Mouse (Mus musculus) WW6 (cell line): ENCODE results near the gene Zfp446.
"Not testable (repeated sequence)": the region's sequence is repeated elsewhere in the genome, so short reads cannot be mapped to it uniquely, and the experiment has no call there.

Experiments
- DNase-seq: peaks from one replicate; pipeline ENCODE4 v3.0.0-alpha.2; 2013; ENCODE audit warnings: low read depth, low spot score

Gene Zfp446

DNA sequence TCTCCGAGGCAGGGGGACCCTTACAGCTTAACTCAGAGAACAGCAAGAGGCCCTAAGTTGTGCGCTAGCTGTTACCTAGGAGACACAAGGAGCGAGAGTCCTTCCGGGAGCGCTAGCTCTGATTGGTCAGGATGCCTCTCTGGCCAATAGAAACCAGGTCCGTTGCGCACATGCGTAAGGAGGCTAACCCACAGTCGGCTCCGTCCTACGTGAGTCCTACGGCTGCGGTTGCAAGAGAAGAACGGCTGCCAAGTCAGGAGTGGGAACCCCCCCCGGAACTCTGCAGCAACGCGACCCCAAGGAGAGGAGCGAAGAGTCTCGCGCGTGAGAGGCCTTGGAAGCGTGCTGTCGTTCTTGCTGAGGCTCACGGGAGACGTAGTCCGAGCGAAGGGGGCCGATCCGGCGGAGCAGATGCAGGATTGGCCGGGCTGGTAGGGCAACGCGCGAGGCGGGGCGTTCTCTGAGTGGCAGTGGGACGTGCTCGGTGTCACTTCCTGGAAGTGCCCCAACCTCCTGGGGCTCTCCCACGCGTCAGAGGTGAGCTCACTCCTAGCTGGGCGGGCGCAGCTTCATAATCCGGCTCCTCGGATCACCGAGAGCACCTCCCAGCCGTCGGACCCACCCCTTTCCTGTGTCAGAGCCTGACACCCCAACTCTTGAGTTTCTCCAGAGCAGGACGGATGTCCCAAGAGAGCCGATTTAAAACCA is at the start of gene Zfp446:
Gene Zfp446, plus strand, starts transcription at position 167 of the 708 bp plus-strand sequence.
- peak; percentile 95 for DNase-seq

DNA sequence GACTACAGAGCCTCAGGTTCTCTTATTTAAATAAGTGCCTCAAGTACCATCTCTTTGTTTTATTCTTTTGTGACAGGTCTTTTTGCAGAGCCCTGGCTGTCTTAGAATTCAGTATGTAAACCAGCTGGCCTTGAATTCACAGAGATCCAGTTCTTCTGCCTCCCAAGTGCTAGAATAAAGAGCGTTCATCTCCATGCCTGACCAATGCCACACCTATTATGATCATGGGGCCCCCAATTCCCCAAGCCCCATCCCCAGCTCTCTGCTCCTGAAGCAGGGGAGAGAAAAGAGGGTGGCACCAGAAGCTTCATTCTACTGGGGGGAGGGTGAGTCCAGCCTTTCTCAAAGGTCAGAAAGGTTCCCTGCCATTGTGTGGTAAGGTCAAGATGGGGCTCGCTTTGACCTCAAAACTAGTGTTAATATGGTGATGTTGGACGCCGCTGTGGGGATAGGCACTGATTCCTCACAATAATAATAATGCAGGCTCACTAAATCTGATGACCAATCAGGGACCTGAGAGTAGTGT is 44.0 kb upstream of the Zfp446 start:
- DNase-seq, result no peak

DNA sequence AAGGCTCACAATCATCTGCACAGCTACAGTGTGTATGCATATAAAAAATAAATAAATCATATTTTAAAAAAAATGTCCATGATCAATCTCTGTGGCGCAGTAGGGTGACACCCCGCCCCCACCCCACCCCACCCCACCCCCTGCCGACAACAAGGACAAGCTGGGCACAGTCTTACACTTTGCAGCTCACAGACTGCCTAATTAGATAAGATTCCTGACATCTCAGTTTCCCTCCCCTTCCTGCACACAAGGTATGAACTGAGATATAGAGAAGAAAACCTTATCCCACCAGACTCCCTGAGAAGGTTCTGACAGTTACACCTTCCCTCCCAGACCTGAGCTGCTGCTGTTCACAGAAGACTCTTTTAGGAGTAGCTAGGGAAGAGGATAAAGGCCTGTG is 42.8 kb upstream of the Zfp446 start:
- no peak for DNase-seq

DNA sequence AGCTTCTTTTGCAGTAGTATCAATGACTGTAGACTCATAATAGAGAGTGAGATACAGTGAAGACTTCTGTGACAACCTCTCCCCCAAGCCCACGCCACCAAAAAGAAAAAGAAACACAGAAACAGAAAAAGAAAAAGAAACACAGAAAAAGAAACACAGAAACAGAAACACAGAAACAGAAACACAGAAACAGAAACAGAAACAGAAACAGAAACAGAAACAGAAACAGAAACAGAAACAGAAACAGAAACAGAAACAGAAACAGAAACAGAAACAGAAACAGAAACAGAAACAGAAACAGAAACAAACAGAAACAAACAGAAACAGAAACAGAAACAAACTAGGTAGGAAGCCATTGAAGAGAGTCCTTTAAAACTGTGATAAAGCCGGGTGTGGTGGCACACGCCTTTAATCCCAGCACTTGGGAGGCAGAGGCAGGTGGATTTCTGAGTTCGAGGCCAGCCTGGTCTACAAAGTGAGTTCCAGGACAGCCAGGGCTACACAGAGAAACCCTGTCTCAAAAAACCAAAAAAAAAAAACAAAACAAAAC is 40.3 kb upstream of the Zfp446 start:
- DNase-seq, result not testable (repeated sequence)

DNA sequence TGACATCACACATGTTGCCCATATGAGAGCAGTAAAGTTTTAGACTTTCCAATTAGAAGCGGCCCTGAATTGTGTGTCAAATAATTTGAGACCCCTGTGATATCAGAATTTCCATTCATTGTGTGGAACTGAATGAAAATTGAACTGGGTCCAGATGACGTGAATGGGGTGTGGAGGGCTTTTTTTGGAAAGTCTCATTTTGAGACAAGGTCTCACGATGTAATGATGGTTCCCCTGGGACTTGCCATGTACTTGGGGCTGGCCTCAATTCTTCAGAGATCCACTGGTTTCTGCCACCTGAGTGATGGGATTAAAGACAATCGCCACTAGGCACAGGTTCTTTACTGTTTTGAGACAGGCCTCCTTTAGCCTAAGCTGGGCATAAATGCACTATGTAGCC is 37.0 kb upstream of the Zfp446 start:
- no peak for DNase-seq

DNA sequence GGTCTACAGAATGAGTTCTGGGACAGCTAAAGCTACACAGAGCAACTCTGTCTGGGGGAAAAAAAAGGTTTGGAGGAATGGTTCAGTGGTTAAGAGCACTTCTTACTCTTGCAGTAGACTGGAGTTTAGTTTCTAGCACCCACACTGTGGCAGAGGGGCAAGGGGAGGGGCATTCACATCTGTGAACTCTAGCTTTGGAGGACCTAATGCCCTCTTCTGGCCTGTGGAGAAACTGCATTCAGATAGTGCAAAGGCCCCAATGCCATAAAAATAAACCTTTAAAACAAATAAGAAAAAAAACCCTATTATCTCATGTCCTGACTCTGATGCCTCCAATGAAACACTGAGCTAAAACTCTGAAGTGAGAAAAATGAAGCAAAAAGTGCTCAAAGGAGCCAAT is 34.2 kb upstream of the Zfp446 start:
- no peak for DNase-seq

DNA sequence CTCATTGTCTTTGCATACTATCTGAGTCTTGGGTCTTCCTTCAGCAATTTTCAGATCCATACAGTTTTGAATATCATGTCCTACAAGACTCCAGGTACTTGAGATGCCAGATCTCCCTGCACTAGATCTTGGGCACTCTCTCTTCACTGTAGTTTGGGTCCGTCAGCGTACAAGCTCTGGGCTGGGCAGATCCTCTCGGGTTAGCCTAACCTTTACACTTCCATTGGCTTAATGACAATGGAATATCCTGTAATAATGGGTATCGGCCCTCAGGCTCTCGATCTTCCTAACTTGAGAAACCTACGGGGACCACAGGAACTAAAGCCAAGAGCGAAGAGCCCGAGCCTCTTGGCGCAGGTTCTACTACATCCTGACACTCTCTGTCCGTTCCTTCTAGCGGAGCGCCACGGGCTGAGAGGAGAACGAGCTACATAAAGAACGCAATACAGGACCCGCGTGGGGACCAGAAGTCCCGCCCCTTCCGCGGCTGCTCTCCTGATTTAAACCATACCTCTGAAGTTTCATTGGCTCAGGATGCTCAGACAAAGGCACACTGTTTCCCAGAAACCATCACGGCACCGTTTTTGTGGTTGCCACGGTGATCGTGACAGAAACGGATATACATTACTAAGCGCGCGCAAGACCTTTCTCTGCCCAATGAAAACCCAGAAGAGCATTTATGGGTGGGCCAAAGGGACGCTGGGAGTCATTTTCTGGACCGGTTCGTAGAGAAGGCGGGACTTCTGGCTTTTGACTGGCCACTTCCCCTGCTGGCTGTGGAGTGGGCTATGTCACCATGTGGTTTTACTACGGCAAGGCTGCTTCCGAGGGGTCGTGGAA is 28.4 kb upstream of the Zfp446 start:
- DNase-seq, result peak; percentile 94

DNA sequence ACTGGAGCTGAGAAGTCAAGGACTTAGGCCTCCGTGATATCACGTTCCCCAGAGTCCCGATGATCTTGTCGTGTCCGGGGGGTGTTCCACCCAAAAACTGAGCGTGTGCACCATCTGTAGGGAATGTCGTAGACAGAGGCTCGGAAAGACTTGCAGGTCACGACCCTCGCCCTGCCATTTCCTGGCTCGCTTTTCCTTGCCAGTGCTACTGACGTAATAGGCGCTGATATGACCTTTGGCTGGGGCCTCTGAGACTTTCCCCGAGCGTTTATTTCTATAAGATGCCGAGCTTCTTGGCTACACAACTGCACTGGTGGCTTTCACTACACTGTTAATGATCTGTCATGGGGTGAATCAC is 27.8 kb upstream of the Zfp446 start:
- DNase-seq, result no peak

DNA sequence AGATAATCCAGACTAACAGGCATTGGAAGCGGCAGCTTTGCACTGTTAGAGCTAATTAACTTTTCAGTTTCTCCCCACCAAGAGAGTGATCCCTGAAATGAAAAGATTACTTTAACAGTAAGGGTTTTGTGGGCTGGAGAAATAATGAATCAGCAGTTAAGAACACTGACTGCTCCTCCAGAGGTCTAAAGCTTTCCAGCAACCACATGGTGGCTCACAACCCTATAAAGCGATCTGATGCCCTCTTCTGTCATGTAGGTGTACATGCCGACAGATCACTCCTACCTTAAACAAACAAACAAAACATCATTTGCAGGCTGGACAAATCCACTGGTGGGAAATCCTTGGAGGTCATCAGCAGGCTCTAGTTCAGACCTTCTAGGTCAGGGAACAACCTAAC is 22.8 kb upstream of the Zfp446 start:
- DNase-seq, result no peak

DNA sequence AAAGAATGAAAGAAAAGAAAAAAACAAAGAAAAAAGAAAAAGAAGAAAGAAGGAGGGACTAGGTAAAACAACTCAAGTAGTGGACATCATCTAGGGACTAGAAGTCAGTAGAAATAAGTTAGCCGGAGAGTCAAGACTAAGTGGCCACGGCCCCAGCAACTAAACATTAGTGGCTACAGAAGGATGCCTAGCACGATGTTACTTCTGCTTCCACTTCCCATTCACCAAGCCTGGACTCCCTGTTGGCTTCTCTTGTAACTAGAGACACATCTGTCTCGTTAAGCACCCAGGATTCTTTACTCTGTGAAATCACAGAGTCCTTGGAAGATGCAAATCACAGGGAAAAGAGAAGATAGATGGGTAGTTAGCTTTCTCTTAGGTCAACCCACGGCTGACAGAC is 20.1 kb upstream of the Zfp446 start:
- DNase-seq, result no peak

DNA sequence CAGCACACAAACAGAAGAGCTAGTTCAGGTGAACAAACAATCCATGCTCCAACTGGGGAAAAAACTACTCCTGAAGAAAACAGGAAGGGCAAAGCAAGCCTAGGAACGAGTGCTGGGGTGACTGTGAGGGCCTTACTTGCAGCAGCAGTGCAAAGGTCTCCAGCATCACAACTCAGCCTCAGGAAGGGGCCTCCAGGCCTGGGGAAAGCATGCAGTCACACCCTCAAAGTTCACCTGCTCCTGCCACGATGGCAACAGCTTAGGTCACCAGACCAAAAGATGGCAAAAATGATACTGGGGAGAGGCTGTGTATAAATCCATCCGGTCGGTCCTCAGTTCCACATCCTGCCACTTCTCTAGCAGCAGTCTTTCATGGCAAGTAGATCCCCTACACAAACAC is 18.7 kb upstream of the Zfp446 start:
- DNase-seq, result no peak

DNA sequence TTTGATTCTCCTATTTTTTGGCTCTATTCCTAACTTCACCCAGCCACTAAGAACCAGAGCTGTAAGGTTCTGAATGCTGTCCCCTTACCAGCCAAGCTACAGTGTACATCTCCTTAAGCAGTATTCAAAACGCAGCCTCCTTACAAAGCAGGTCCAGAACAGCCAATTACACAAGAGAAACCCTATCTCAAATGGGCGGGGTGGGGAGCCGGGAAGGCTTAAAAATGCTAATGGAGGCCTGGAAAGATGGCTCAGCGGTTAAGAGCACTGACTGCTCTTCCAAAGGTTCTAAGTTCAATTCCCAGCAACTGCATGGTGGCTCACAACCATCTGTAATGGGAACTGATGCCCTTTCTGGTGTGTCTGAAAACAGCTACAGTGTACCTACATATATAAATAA is 17.9 kb upstream of the Zfp446 start:
- no peak for DNase-seq

DNA sequence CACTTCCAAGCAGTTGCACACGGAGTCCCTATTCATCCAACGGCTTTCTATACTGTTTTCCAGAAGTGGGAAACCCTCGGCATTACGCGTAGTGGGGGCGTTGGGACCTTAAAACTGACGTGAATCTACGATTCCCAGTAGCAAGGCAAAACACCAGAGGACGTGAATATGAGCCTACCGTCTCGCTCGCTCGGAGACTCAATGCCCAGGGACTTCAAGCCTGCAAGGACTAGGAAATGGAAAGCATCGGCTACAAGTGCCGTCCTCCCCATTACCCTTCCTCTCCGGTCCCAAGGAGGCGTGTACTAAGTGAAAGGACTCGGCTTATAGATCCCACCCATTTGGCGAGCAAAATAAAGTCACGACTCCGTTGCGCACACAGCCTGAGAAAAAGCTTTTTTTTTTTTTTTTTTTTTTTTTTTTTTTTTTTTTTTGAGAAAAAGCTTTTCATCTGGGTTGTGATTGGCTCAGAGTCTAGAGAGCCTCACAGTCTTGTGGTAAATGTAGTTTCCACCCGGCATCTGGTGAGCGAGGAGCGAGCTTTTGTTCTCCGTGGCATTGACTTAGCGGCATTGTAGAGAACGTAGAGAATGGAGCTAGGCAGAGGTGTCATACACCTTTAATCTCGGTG is 16.0 kb upstream of the Zfp446 start:
- DNase-seq, result no peak

DNA sequence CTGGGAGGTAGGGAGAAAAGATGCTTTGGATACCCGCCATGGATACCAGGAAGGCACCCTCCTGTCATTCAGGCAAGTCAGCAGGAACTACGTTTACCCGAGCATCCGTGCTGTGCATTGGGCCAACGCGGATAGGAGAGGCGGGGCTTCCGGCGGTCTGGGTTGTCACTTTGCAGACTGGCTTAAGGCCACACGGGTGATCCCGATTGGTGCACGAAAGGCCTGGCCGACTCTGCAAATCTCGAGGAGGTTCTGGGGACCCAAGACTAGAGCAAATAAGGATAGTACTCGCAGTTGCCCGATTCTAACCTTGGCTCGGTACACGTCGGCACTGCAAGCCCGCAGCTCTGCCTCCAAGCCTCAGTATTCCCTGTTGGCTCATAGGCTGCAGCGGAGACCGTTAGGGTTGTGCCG is 12.0 kb upstream of the Zfp446 start, which contains the start of gene Zfp324:
Gene Zfp324, plus strand, starts transcription at position 161 of the 414 bp plus-strand sequence.
- DNase-seq, result peak; percentile 67

DNA sequence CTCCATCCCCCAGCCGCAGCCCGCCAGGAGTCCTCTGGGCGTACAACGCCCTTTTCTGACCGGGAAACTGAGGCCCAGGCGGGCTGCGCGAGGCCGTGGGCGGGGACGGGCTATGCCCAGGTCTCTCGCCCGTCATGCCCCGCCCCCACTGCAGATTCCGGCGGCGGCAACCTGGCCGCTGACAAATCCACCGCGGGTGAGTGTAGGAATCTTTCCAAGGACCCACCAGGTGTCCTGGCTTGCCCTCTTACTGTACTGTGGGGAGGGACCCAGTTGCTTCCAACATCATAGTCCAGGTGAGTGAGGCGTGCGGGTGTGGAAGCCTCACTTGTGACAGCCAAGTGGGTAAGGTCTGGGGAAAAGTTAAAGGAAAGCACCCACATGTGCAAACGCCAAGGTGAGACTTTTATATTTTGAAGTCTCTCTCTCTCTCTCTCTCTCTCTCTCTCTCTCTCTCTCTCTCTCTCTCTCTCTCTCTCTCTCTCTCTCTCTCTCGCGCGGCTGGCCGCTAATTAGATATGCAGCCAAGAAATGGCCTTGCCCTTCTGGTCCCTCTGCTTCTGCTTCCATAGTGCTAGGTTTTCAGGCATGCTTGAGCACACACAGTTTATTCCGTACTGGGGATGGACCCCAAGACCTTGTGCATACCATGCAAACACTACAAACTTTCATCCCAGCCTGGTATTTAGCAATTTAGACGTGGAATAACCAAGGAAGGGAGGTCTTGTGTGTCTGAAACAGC is 11.4 kb upstream of the Zfp446 start:
- no peak for DNase-seq

DNA sequence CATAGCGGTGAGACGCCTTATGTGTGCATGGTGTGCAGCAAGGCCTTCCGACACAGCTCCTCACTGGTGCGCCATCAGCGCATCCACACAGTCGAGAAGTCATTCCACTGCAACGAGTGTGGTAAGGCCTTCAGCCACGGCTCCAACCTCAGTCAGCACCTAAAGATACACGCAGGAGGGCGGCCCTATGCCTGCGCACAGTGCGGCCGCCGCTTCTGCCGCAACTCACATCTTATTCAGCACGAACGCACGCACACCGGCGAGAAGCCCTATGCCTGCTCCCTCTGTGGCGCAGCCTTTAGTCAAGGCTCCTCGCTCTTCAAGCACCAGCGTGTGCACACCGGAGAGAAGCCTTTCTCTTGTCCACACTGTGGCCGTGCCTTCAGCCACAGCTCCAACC is 6.7 kb upstream of the Zfp446 start:
- DNase-seq, result no peak

DNA sequence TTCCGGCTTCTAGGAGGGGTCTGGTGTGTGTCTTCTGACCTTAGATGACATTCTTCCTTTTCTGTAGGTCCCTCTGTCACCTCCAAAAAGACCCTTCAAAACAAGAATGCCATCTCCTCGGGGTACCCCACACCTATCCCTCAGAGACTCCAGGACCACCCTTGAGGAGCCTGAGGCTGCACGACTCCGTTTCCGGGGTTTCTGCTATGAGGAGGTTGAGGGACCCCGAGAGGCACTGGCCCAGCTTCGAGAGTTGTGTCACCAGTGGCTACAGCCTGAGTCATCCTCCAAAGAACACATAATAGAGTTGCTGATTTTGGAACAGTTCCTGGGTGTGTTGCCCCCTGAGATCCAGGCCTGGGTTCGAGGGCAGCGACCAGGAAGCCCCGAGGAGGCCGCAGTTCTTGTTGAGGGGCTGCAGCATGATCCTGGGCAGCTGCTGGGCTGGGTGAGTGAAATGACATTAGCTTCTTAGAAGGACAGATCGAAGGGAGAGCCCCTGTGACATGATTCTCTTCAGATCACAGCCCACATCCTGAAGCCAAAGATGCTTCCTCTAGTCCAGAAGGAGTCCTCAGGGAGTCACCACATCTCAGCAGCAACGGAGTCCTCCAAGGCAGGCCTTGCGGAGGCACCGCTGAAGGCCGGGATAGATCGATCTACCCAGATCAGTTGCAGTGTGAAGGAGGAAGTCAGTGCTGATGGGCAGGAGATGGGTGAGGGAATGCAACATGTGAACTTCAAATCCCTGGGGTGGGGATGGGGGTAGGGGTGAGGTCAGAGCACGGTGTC is 1.5 kb downstream of the Zfp446 start:
- DNase-seq, result no peak

DNA sequence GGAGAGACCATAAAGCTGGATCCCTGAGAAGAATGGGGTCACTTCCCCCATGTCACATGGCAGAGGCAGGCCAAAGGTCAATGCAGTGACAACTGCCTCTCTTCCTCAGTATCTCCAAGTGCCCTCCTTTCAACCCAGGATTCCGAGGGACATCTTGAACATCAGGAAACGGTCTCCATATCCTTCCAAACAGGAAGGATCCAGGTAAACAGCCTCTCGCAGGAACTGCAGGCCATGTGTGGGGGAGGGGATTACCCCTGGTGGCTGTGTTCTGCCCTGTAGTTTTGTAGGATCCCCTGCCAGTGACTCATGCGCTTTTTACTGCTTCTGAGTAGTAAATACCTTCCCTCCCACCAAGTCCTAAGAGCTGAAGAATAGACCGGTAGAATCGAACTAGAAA is 2.1 kb downstream of the Zfp446 start:
- DNase-seq, result no peak

DNA sequence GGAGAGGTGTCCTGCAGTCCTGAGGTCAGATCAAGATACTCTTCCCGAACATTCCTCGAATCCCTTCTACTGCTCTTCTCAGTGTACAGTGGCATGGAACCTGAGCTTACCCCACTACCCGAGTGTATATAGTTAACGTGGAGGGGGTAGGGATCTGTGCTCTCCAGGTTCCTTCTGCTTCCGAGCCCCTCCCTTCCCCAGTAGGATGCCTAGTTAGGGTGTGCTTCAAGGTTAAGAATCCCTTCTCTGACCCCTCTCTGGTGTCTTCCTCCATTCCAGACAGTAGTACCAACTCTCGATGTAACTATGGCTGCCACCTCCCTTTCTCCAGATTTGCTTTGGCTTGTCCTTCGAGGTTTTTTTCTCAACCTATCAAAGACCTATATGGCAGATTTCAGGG is 2.6 kb downstream of the Zfp446 start:
- DNase-seq, result no peak

DNA sequence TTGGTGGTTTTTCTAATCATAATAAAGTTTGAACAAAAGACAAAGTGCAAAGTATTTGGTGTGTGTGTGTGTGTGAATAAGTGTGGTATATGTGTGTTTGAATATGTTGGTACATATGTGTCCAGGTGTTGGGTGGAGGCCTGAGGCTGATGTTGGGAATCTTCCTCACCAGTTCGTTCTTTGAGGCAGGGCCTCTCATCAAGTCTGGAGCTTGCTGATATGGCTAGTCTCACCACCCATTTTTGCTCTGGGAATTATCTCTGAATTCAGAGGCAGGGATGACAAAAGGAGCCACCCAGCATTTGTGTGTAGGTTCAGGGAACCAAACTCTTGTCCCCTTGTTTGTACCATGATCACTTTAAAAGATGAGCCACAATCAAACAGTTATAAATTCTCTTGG is 8.1 kb downstream of the Zfp446 start:
- no peak for DNase-seq

DNA sequence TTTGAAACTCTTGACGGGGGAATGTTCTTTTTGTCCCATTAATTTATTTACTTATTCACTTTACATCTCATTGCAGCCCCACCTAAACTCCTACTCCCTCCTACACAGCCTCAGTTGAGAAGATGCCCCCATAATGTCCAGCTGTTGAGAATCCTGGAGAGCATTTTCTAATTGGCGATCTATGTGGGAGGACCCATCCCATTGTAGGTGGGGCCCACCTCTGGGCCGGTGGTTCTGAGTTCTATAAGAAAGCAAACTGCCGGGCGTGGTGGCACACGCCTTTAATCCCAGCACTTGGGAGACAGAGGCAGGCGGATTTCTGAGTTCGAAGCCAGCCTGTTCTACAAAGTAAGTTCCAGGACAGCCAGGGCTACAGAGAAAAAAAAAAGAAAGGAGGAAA is 9.3 kb downstream of the Zfp446 start:
- no peak for DNase-seq
